Mouse (Mus musculus) small intestine, adult 2 months (tissue): ENCODE measurements around the gene Rnase2a. TPM values are rescaled to one million over a fixed set of nuclear protein-coding genes. Genes with fewer than 3 reads are reported as not detected.
A peak's percentile ranks its signal among the peaks of the same experiment; 100 is the strongest.
"Not testable (repeated sequence)": the region's sequence is repeated elsewhere in the genome, so short reads cannot be mapped to it uniquely, and the experiment has no call there.

Experiments
- H3K27ac ChIP-seq: fragments of 200-500 bp; 2 replicates; pipeline ENCODE4 v1.5.1; 2012; ENCODE audit warnings: low read depth, low read length, control low read depth, inconsistent platforms; ENCODE audit not compliant: insufficient read depth
- H3K27me3 ChIP-seq: fragments of 200-500 bp; 2 replicates; pipeline ENCODE4 v1.6.1; 2012; ENCODE audit warnings: mild to moderate bottlenecking, moderate library complexity, low read length, inconsistent platforms; ENCODE audit not compliant: control insufficient read depth, insufficient read depth
- H3K36me3 ChIP-seq: fragments of 200-500 bp; 2 replicates; pipeline ENCODE4 v1.6.1; 2012; ENCODE audit warnings: mild to moderate bottlenecking, low read length, control low read depth, inconsistent platforms; ENCODE audit not compliant: control insufficient read depth, insufficient read depth
- H3K4me1 ChIP-seq: fragments of 200-500 bp; 2 replicates; pipeline ENCODE4 v1.6.1; 2012; ENCODE audit warnings: low read length, inconsistent platforms, mixed read lengths; ENCODE audit not compliant: control insufficient read depth, insufficient read depth, insufficient read length
- H3K4me3 ChIP-seq: fragments of 200-500 bp; 2 replicates; pipeline ENCODE4 v1.5.1; 2012; ENCODE audit warnings: low read depth, mild to moderate bottlenecking, control low read depth, inconsistent platforms, low read length, moderate library complexity
- CTCF ChIP-seq: fragments of 200-500 bp; IDR thresholded peaks from 2 replicates; pipeline ENCODE4 v1.5.1; 2012; ENCODE audit warnings: low read depth, mild to moderate bottlenecking, control low read depth, inconsistent platforms, low read length, moderate library complexity, mixed read lengths; ENCODE audit not compliant: insufficient replicate concordance, insufficient read length; ENCODE audit errors: extremely low read depth
- POLR2A ChIP-seq: fragments of 200-500 bp; IDR thresholded peaks from 2 replicates; pipeline ENCODE4 v1.6.1; 2012; ENCODE audit warnings: low read depth, mild to moderate bottlenecking, control low read depth, inconsistent platforms, low read length, moderate library complexity
- WGBS: fragments of 180-500 bp; shearing (Covaris S2); methylation state at CpG from one replicate; pipeline ENCODE4 v1.1.7; 2018; 5-methylcytosine and 5-hydroxymethylcytosine counted together
- polyA plus RNA-seq: library from polyadenylated mRNA; depleted of rRNA; stranded (reverse); fragments of >200 nt; gene quantifications from 2 replicates; pipeline ENCODE4 v1.2.3, GENCODE M21; 2012; rRNA removed

Gene Rnase2a
- not detected in 2 replicates for polyA plus RNA-seq

- no peak within 1 kb of the TSS for H3K4me3 ChIP-seq
- H3K27me3 ChIP-seq, result no peaks in the 10 kb centered on the region
- no peak for TF ChIP-seq POLR2A
- no peak for TF ChIP-seq CTCF
- H3K36me3 ChIP-seq, result no peaks in the 10 kb centered on the region
- no peaks in the 10 kb centered on the region for H3K4me1 ChIP-seq
- H3K27ac ChIP-seq, result no peak within 1 kb of the TSS
- WGBS, result 85% methylated on average over 3 of the region's 3 CpGs
These were observed at the start of gene Rnase2a for GRCm38 (mm10) chr14:51256041-51256440. Gene Rnase2a, minus strand, starts transcription at chr14:51256112.

- Histone ChIP-seq H3K27ac (no peak overlapping the region), H3K27me3 (no peaks in the 10 kb centered on the region), H3K4me3 (no peak overlapping the region), H3K36me3 (no peaks in the 10 kb centered on the region), H3K4me1 (no peaks in the 10 kb centered on the region)
- TF ChIP-seq CTCF (no peak), POLR2A (no peak)
- 51% methylated on average over 1 of the region's 1 CpGs for WGBS
These were observed 35.6 kb upstream of the Rnase2a start for GRCm38 (mm10) chr14:51291505-51291904.

- not testable (repeated sequence) for H3K27me3 ChIP-seq, H3K4me3 ChIP-seq, H3K36me3 ChIP-seq, H3K27ac ChIP-seq, H3K4me1 ChIP-seq
- 46% methylated on average over 1 of the region's 1 CpGs for WGBS
These were observed 22.6 kb upstream of the Rnase2a start for GRCm38 (mm10) chr14:51278515-51278914.

- WGBS, result 64% methylated on average over 1 of the region's 1 CpGs
- H3K4me1 ChIP-seq, result no peaks in the 10 kb centered on the region
- H3K36me3 ChIP-seq, result no peaks in the 10 kb centered on the region
- H3K27me3 ChIP-seq, result no peaks in the 10 kb centered on the region
- H3K4me3 ChIP-seq, result no peak overlapping the region
- TF ChIP-seq POLR2A (no peak), CTCF (no peak)
- H3K27ac ChIP-seq, result no peak overlapping the region
These were observed 12.8 kb upstream of the Rnase2a start for GRCm38 (mm10) chr14:51268677-51269076.

GRCm38 (mm10) chr14:51266113-51266512, 10.2 kb upstream of the Rnase2a start:
- WGBS, result 4% methylated on average over 9 of the region's 9 CpGs
- H3K27me3 ChIP-seq, result no peaks in the 10 kb centered on the region
- no peak overlapping the region for H3K4me3 ChIP-seq
- H3K4me1 ChIP-seq, result no peaks in the 10 kb centered on the region
- TF ChIP-seq POLR2A, result no peak
- TF ChIP-seq CTCF, result peak; percentile 95
- 0 out of 2 replicates have a peak overlapping the region, but pooled peaks have one; percentile 12 for H3K27ac ChIP-seq
- no peaks in the 10 kb centered on the region for H3K36me3 ChIP-seq

- no peaks in the 10 kb centered on the region for H3K36me3 ChIP-seq
- H3K27ac ChIP-seq, result 0 out of 2 replicates have a peak overlapping the region, but pooled peaks have one; percentile 12
- no peaks in the 10 kb centered on the region for H3K4me1 ChIP-seq
- H3K27me3 ChIP-seq, result no peaks in the 10 kb centered on the region
- no peak for TF ChIP-seq POLR2A
- no peak for TF ChIP-seq CTCF
- WGBS, result 32% methylated on average over 4 of the region's 4 CpGs
- H3K4me3 ChIP-seq, result no peak overlapping the region
These were observed 9.8 kb upstream of the Rnase2a start for GRCm38 (mm10) chr14:51265667-51266066.

GRCm38 (mm10) chr14:51262397-51262796, 6.5 kb upstream of the Rnase2a start:
- no peak for TF ChIP-seq CTCF
- TF ChIP-seq POLR2A, result no peak

GRCm38 (mm10) chr14:51259741-51260140, 3.8 kb upstream of the Rnase2a start:
- Histone ChIP-seq H3K27me3 (no peaks in the 10 kb centered on the region), H3K4me1 (no peaks in the 10 kb centered on the region), H3K36me3 (no peaks in the 10 kb centered on the region), H3K4me3 (no peak overlapping the region), H3K27ac (no peak overlapping the region)
- no peak for TF ChIP-seq POLR2A
- no peak for TF ChIP-seq CTCF
- 90% methylated on average over 7 of the region's 7 CpGs for WGBS

More at GRCm38 (mm10) chr14:51262397-51262796, 6.5 kb upstream of the Rnase2a start:
- Histone ChIP-seq H3K27ac (no peak overlapping the region), H3K4me1 (no peaks in the 10 kb centered on the region), H3K4me3 (no peak overlapping the region), H3K36me3 (no peaks in the 10 kb centered on the region), H3K27me3 (no peaks in the 10 kb centered on the region)
